Mouse (Mus musculus): ENCODE measurements at regions not wholly inside any gene's neighbourhood (a gene's known extent, or its start where the extent isn't known, plus 50 kb on each side); places are given as distances from the start of the nearest gene placed in this dataset.
A peak's percentile ranks its signal among the peaks of the same experiment; 100 is the strongest.

GRCm38 (mm10) chr2:28352903-28353302, 93.7 kb upstream of the Ppp1r26 start:
- no peak for DNase-seq (ENCODE audit: low spot score)
- no peaks in the 10 kb centered on the region for H3K27me3 ChIP-seq (ENCODE audit: control insufficient read depth, insufficient read depth, low read length)
- H3K36me3 ChIP-seq (ENCODE audit: control insufficient read depth, insufficient read depth, low read length): no peaks in the 10 kb centered on the region
- ATAC-seq (ENCODE audit: insufficient number of reproducible peaks, low FRiP score, low TSS enrichment, low read depth): no peak
- 81% methylated on average over 1 of the region's 1 CpGs for WGBS
- no peaks in the 10 kb centered on the region for H3K9me3 ChIP-seq (ENCODE audit: control insufficient read depth, low read length)
- no peak overlapping the region for H3K27ac ChIP-seq (replicated peaks; ENCODE audit: low read depth, low read length)
- H3K4me1 ChIP-seq (ENCODE audit: control insufficient read depth, insufficient read depth, low read length): no peaks in the 10 kb centered on the region
- no peak overlapping the region for H3K9ac ChIP-seq (ENCODE audit: low read length)
- no peak overlapping the region for H3K4me3 ChIP-seq (ENCODE audit: low read depth, low read length)
- H3K4me2 ChIP-seq (ENCODE audit: low read depth, severe bottlenecking): no peak overlapping the region

GRCm38 (mm10) chr2:28362199-28362598, 84.4 kb upstream of the Ppp1r26 start:
- H3K36me3 ChIP-seq (ENCODE audit: control insufficient read depth, insufficient read depth, low read length): no peaks in the 10 kb centered on the region
- no peak overlapping the region for H3K9ac ChIP-seq (ENCODE audit: low read length)
- no peak overlapping the region for H3K4me3 ChIP-seq (ENCODE audit: low read depth, low read length)
- no peak for DNase-seq (ENCODE audit: low spot score)
- H3K4me2 ChIP-seq (ENCODE audit: low read depth, severe bottlenecking): no peak overlapping the region
- ATAC-seq (ENCODE audit: insufficient number of reproducible peaks, low FRiP score, low TSS enrichment, low read depth): no peak
- H3K4me1 ChIP-seq (ENCODE audit: control insufficient read depth, insufficient read depth, low read length): no peaks in the 10 kb centered on the region
- no peak overlapping the region for H3K27ac ChIP-seq (replicated peaks; ENCODE audit: low read depth, low read length)
- 53% methylated on average over 6 of the region's 6 CpGs for WGBS
- H3K9me3 ChIP-seq (ENCODE audit: control insufficient read depth, low read length): no peaks in the 10 kb centered on the region
- no peaks in the 10 kb centered on the region for H3K27me3 ChIP-seq (ENCODE audit: control insufficient read depth, insufficient read depth, low read length)

- Histone ChIP-seq H3K27ac (replicated peaks; ENCODE audit: low read depth, low read length) (0 out of 2 replicates have a peak overlapping the region, but pooled peaks have one; percentile 14), H3K9me3 (ENCODE audit: control insufficient read depth, low read length) (no peaks in the 10 kb centered on the region), H3K9ac (ENCODE audit: low read length) (no peak overlapping the region), H3K4me2 (ENCODE audit: low read depth, severe bottlenecking) (no peak overlapping the region), H3K27me3 (ENCODE audit: control insufficient read depth, insufficient read depth, low read length) (no peaks in the 10 kb centered on the region), H3K36me3 (ENCODE audit: control insufficient read depth, insufficient read depth, low read length) (no peaks in the 10 kb centered on the region), H3K4me1 (ENCODE audit: control insufficient read depth, insufficient read depth, low read length) (peaks cover 5% of the 10 kb centered on the region), H3K4me3 (ENCODE audit: low read depth, low read length) (no peak overlapping the region)
- WGBS: 55% methylated on average over 3 of the region's 3 CpGs
- DNase-seq (ENCODE audit: low spot score): no peak
- ATAC-seq (ENCODE audit: insufficient number of reproducible peaks, low FRiP score, low TSS enrichment, low read depth): no peak
These were observed 82.0 kb upstream of the Ppp1r26 start for GRCm38 (mm10) chr2:28364623-28365022.

- H3K4me2 ChIP-seq (ENCODE audit: low read depth, severe bottlenecking): no peak overlapping the region
- no peak for ATAC-seq (ENCODE audit: insufficient number of reproducible peaks, low FRiP score, low TSS enrichment, low read depth)
- no peak for DNase-seq (ENCODE audit: low spot score)
- H3K36me3 ChIP-seq (ENCODE audit: control insufficient read depth, insufficient read depth, low read length): no peaks in the 10 kb centered on the region
- no peak overlapping the region for H3K9ac ChIP-seq (ENCODE audit: low read length)
- no peaks in the 10 kb centered on the region for H3K27me3 ChIP-seq (ENCODE audit: control insufficient read depth, insufficient read depth, low read length)
- peaks cover 16% of the 10 kb centered on the region for H3K4me1 ChIP-seq (ENCODE audit: control insufficient read depth, insufficient read depth, low read length)
- H3K9me3 ChIP-seq (ENCODE audit: control insufficient read depth, low read length): no peaks in the 10 kb centered on the region
- no peak overlapping the region for H3K27ac ChIP-seq (replicated peaks; ENCODE audit: low read depth, low read length)
- no peak overlapping the region for H3K4me3 ChIP-seq (ENCODE audit: low read depth, low read length)
- 89% methylated on average over 5 of the region's 5 CpGs for WGBS
These were observed 80.8 kb upstream of the Ppp1r26 start for GRCm38 (mm10) chr2:28365756-28366155.

- Histone ChIP-seq H3K4me1 (ENCODE audit: control insufficient read depth, insufficient read depth, low read length) (peaks cover 18% of the 10 kb centered on the region), H3K4me2 (ENCODE audit: low read depth, severe bottlenecking) (no peak overlapping the region), H3K27me3 (ENCODE audit: control insufficient read depth, insufficient read depth, low read length) (no peaks in the 10 kb centered on the region), H3K4me3 (ENCODE audit: low read depth, low read length) (no peak overlapping the region), H3K36me3 (ENCODE audit: control insufficient read depth, insufficient read depth, low read length) (no peaks in the 10 kb centered on the region), H3K9ac (ENCODE audit: low read length) (no peak overlapping the region), H3K9me3 (ENCODE audit: control insufficient read depth, low read length) (no peaks in the 10 kb centered on the region), H3K27ac (replicated peaks; ENCODE audit: low read depth, low read length) (no peak overlapping the region)
- no peak for ATAC-seq (ENCODE audit: insufficient number of reproducible peaks, low FRiP score, low TSS enrichment, low read depth)
- WGBS: 6% methylated on average over 3 of the region's 3 CpGs
- peak; percentile 77 for DNase-seq (ENCODE audit: low spot score)
These were observed 71.8 kb upstream of the Ppp1r26 start for GRCm38 (mm10) chr2:28374838-28375237.

GRCm38 (mm10) chr2:28377948-28378822, 68.4 kb upstream of the Ppp1r26 start:
- Histone ChIP-seq H3K27me3 (ENCODE audit: control insufficient read depth, insufficient read depth, low read length) (no peaks in the 10 kb centered on the region), H3K4me3 (ENCODE audit: low read depth, low read length) (no peak overlapping the region), H3K27ac (replicated peaks; ENCODE audit: low read depth, low read length) (no peak overlapping the region), H3K36me3 (ENCODE audit: control insufficient read depth, insufficient read depth, low read length) (no peaks in the 10 kb centered on the region), H3K4me2 (ENCODE audit: low read depth, severe bottlenecking) (no peak overlapping the region), H3K9ac (ENCODE audit: low read length) (no peak overlapping the region), H3K9me3 (ENCODE audit: control insufficient read depth, low read length) (no peaks in the 10 kb centered on the region), H3K4me1 (ENCODE audit: control insufficient read depth, insufficient read depth, low read length) (0 out of 2 replicates have a peak, but pooled peaks cover 5% of the 10 kb centered on the region)
- DNase-seq (ENCODE audit: low spot score): no peak
- no peak for ATAC-seq (ENCODE audit: insufficient number of reproducible peaks, low FRiP score, low TSS enrichment, low read depth)
- WGBS: 78% methylated on average over 9 of the region's 9 CpGs

- peaks cover 7% of the 10 kb centered on the region for H3K4me1 ChIP-seq (ENCODE audit: control insufficient read depth, insufficient read depth, low read length)
- no peak for DNase-seq (ENCODE audit: low spot score)
These were observed 64.4 kb upstream of the Ppp1r26 start for GRCm38 (mm10) chr2:28382051-28382802.

GRCm38 (mm10) chr2:28384875-28385274, 61.7 kb upstream of the Ppp1r26 start:
- ATAC-seq (ENCODE audit: insufficient number of reproducible peaks, low FRiP score, low TSS enrichment, low read depth) (no peak), DNase-seq (ENCODE audit: low spot score) (peak; percentile 42)
- Histone ChIP-seq H3K9ac (ENCODE audit: low read length) (no peak overlapping the region), H3K9me3 (ENCODE audit: control insufficient read depth, low read length) (no peaks in the 10 kb centered on the region), H3K4me1 (ENCODE audit: control insufficient read depth, insufficient read depth, low read length) (peaks cover 11% of the 10 kb centered on the region), H3K4me3 (ENCODE audit: low read depth, low read length) (no peak overlapping the region), H3K36me3 (ENCODE audit: control insufficient read depth, insufficient read depth, low read length) (no peaks in the 10 kb centered on the region), H3K27me3 (ENCODE audit: control insufficient read depth, insufficient read depth, low read length) (no peaks in the 10 kb centered on the region), H3K27ac (replicated peaks; ENCODE audit: low read depth, low read length) (no peak overlapping the region), H3K4me2 (ENCODE audit: low read depth, severe bottlenecking) (no peak overlapping the region)
- 18% methylated on average over 8 of the region's 8 CpGs for WGBS

More at GRCm38 (mm10) chr2:28382051-28382802, 64.4 kb upstream of the Ppp1r26 start:
- Histone ChIP-seq H3K36me3 (ENCODE audit: control insufficient read depth, insufficient read depth, low read length) (no peaks in the 10 kb centered on the region), H3K27ac (replicated peaks; ENCODE audit: low read depth, low read length) (no peak overlapping the region), H3K4me2 (ENCODE audit: low read depth, severe bottlenecking) (no peak overlapping the region), H3K9me3 (ENCODE audit: control insufficient read depth, low read length) (no peaks in the 10 kb centered on the region), H3K9ac (ENCODE audit: low read length) (no peak overlapping the region), H3K4me3 (ENCODE audit: low read depth, low read length) (no peak overlapping the region), H3K27me3 (ENCODE audit: control insufficient read depth, insufficient read depth, low read length) (no peaks in the 10 kb centered on the region)
- ATAC-seq (ENCODE audit: insufficient number of reproducible peaks, low FRiP score, low TSS enrichment, low read depth): no peak
- WGBS: 86% methylated on average over 12 of the region's 12 CpGs
